Mouse (Mus musculus) layer of hippocampus, adult 6 months (tissue): ENCODE data around the gene Ly6g5c. TPM values are rescaled to one million over a fixed set of nuclear protein-coding genes. Genes with fewer than 3 reads are reported as not detected.

Experiments used
- polyA plus RNA-seq: library from polyadenylated mRNA; unstranded; fragments of <200 nt; fragmentation: Nextera tagmentation; gene quantifications from 2 replicates; pipeline ENCODE4 v1.2.3, GENCODE M21; 2021

The Ly6g5c gene
- polyA plus RNA-seq, 1 experiment from 2014 or later, result not detected

Other genes with a start within 250 kb of the Ly6g5c start
- gene Cfb, start 245.8 kb upstream of the Ly6g5c start, polyA plus RNA-seq, result 0.49 and 0.80 TPM in 2 replicates
- 0.23 and 0.26 TPM in 2 replicates for gene Zbtb12, start 228.8 kb upstream of the Ly6g5c start, polyA plus RNA-seq
- not detected in 2 replicates for gene Gm20547, start 226.2 kb upstream of the Ly6g5c start, polyA plus RNA-seq
- 1.3 and 2.0 TPM in 2 replicates for gene C2, start 210.0 kb upstream of the Ly6g5c start, polyA plus RNA-seq
- 21.5 and 22.0 TPM in 2 replicates for gene Ehmt2, start 209.8 kb upstream of the Ly6g5c start, polyA plus RNA-seq
- gene Slc44a4, start 193.8 kb upstream of the Ly6g5c start, polyA plus RNA-seq, result 0.29 and 0.30 TPM in 2 replicates
- gene Neu1, start 177.0 kb upstream of the Ly6g5c start, polyA plus RNA-seq, result 24.8 and 26.2 TPM in 2 replicates
- 0.90 and 1.3 TPM in 2 replicates for gene Hspa1b, start 149.0 kb upstream of the Ly6g5c start, polyA plus RNA-seq
- gene Gm20481, start 138.4 kb upstream of the Ly6g5c start, polyA plus RNA-seq, result not detected in 2 replicates
- gene Hspa1a, start 136.1 kb upstream of the Ly6g5c start, polyA plus RNA-seq, result 7.2 and 7.7 TPM in 2 replicates
- 0.60 and 0.84 TPM in 2 replicates for gene Hspa1l, start 135.6 kb upstream of the Ly6g5c start, polyA plus RNA-seq
- 35.2 and 42.4 TPM in 2 replicates for gene Lsm2, start 126.4 kb upstream of the Ly6g5c start, polyA plus RNA-seq
- gene Vars, start 107.3 kb upstream of the Ly6g5c start, polyA plus RNA-seq, result 20.0 and 21.5 TPM in 2 replicates
- gene Vwa7, start 91.7 kb upstream of the Ly6g5c start, polyA plus RNA-seq, result 0.20 TPM in 1 of 2 replicates, not detected in the other
- gene Sapcd1, start 80.3 kb upstream of the Ly6g5c start, polyA plus RNA-seq, result 0.62 and 0.97 TPM in 2 replicates
- gene Msh5, start 61.5 kb upstream of the Ly6g5c start, polyA plus RNA-seq, result 0.33 and 0.59 TPM in 2 replicates
- 28.2 and 29.7 TPM in 2 replicates for gene Clic1, start 58.3 kb upstream of the Ly6g5c start, polyA plus RNA-seq
- 18.0 and 23.6 TPM in 2 replicates for gene Ddah2, start 49.2 kb upstream of the Ly6g5c start, polyA plus RNA-seq
- not detected in 2 replicates for gene Ly6g6c, start 42.9 kb upstream of the Ly6g5c start, polyA plus RNA-seq
- 0.06 TPM in 1 of 2 replicates, not detected in the other for gene Mpig6b, start 42.1 kb upstream of the Ly6g5c start, polyA plus RNA-seq
- 4.4 and 4.6 TPM in 2 replicates for gene Ly6g6e, start 31.4 kb upstream of the Ly6g5c start, polyA plus RNA-seq
- 1.2 and 2.3 TPM in 2 replicates for gene Ly6g6d, start 30.2 kb upstream of the Ly6g5c start, polyA plus RNA-seq
- gene Ly6g6f, start 22.7 kb upstream of the Ly6g5c start, polyA plus RNA-seq, result 1.2 and 2.1 TPM in 2 replicates
- gene Abhd16a, start 19.0 kb upstream of the Ly6g5c start, polyA plus RNA-seq, result 86.3 and 93.9 TPM in 2 replicates
- not detected in 2 replicates for gene Ly6g5b, start 7.1 kb downstream of the Ly6g5c start, polyA plus RNA-seq
- 16.5 and 19.1 TPM in 2 replicates for gene Gpank1, start 13.2 kb downstream of the Ly6g5c start, polyA plus RNA-seq
- 212 and 242 TPM in 2 replicates for gene Csnk2b, start 13.8 kb downstream of the Ly6g5c start, polyA plus RNA-seq
- gene D17H6S53E, start 18.1 kb downstream of the Ly6g5c start, polyA plus RNA-seq, result 24.7 and 40.7 TPM in 2 replicates
- gene Apom, start 23.8 kb downstream of the Ly6g5c start, polyA plus RNA-seq, result not detected in 2 replicates
- gene Bag6, start 26.9 kb downstream of the Ly6g5c start, polyA plus RNA-seq, result 68.3 and 90.8 TPM in 2 replicates
- gene Prrc2a, start 56.6 kb downstream of the Ly6g5c start, polyA plus RNA-seq, result 25.5 and 33.2 TPM in 2 replicates
- gene Aif1, start 67.8 kb downstream of the Ly6g5c start, polyA plus RNA-seq, result 37.6 and 39.5 TPM in 2 replicates
- gene Lst1, start 80.2 kb downstream of the Ly6g5c start, polyA plus RNA-seq, result 28.9 and 30.2 TPM in 2 replicates
- 1.2 and 1.4 TPM in 2 replicates for gene Ltb, start 86.2 kb downstream of the Ly6g5c start, polyA plus RNA-seq
- 0.09 and 0.19 TPM in 2 replicates for gene Tnf, start 93.7 kb downstream of the Ly6g5c start, polyA plus RNA-seq
- 0.14 and 0.16 TPM in 2 replicates for gene Lta, start 97.1 kb downstream of the Ly6g5c start, polyA plus RNA-seq
- gene Gm16181, start 112.6 kb downstream of the Ly6g5c start, polyA plus RNA-seq, result not detected in 2 replicates
- gene Atp6v1g2, start 125.4 kb downstream of the Ly6g5c start, polyA plus RNA-seq, result 685 and 716 TPM in 2 replicates
- gene Nfkbil1, start 127.5 kb downstream of the Ly6g5c start, polyA plus RNA-seq, result 6.4 and 9.7 TPM in 2 replicates
- gene Ddx39b, start 133.5 kb downstream of the Ly6g5c start, polyA plus RNA-seq, result 193 and 215 TPM in 2 replicates
- gene H2-D1, start 154.5 kb downstream of the Ly6g5c start, polyA plus RNA-seq, result 68.9 and 78.2 TPM in 2 replicates
- gene H2-Q1, start 212.1 kb downstream of the Ly6g5c start, polyA plus RNA-seq, result 0.13 TPM in 1 of 2 replicates, not detected in the other
- gene H2-Q2, start 234.0 kb downstream of the Ly6g5c start, polyA plus RNA-seq, result 0.13 and 0.69 TPM in 2 replicates